Mouse (Mus musculus): ENCODE data around the gene Ripply3.

Gene Ripply3

DNA sequence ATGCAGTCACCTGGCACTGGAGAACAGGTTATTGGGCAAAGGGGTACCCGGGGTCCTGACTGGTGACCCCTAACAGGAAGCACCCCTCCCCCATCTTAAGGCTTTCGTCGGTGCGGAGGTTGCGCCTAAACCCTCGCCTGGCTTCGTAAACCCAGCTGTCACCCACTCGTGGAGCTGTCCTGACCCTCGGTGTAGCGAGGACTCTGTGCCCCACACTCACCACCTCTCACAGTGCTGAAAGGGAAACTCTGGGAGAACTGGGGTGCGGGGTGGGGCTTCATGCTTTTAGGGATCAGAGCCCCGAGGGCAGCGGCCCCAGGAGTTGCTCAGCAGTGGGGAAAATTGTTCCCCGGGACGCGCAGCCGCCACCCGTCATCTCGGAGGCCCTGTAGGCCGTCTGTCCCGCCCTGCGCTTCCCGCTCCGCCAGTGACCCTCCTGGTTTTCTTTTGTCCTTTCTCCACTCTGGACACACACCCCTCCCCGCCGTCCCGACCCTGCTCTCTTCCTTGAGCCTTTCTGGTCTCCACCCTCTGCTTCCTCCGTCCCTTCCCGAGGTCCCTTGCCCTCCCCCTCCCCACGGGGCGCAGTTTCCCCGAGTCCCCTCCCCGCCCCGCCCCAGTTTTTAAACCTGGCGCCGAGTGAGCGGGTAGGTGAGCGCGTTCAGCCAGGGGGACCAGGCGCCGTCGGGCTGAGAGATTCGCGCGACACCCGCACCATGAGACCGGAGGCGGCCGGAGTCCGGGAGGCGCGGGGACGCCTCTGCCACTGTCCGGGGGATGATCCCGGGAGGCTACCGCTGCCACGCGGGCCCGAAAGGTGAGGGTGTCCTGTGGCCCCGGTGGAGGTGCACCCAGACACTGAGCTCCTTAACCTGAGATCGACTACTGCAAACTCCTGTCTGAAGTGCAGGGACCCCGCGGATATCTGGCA lies at the start of gene Ripply3:
TSS of gene Ripply3 (plus strand) at position 640 of the 931 bp plus-strand sequence.
- DNase-seq (ENCODE audit: low spot score in 2 of 2): no peak

DNA sequence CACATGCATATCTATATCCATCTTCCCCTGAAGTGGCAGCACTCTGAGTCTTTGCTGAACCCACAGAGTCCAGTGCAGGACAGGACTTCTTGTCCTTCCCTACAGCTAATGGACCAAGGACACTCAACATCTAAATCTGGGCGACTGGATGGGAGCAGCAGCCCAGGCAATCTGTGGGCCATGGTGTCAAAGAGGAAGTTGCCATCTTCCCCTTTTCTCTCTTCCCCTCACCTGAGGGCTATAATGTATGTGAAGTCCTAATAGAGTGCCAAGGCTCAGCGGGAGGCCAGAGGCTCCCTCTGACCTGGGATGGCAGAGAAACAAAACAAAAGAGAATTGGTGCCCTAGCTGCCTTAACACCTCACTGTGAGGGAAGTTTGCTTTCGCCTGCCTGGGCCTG lies 44.2 kb upstream of the Ripply3 start:
- DNase-seq (ENCODE audit: low spot score in 2 of 2): no peak

DNA sequence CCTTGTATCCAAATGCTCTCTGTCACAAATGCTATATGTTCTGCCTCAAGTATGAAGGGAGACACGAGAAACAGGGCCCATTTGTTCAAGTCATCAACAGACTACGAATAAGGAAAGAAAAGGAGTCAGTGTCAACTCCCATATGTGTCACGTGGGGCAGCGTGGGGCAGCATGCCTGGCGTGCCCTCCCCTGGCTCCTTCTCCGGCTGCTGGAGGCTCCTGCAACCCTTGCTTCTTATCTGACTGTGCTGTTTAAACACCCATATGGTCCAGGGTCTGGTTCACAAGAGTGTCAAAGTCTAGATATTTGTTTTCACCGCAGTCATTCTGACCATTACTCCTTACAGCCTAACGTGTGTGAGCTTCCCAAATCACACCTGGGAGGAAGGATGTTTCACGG lies 40.4 kb upstream of the Ripply3 start:
- DNase-seq (ENCODE audit: low spot score in 2 of 2): no peak

- peak; percentile 73 to 75 for DNase-seq (ENCODE audit: low spot score in 2 of 2)
These were observed 38.8 kb upstream of the Ripply3 start for GRCm38 (mm10) chr16:94289138-94290072.

DNA sequence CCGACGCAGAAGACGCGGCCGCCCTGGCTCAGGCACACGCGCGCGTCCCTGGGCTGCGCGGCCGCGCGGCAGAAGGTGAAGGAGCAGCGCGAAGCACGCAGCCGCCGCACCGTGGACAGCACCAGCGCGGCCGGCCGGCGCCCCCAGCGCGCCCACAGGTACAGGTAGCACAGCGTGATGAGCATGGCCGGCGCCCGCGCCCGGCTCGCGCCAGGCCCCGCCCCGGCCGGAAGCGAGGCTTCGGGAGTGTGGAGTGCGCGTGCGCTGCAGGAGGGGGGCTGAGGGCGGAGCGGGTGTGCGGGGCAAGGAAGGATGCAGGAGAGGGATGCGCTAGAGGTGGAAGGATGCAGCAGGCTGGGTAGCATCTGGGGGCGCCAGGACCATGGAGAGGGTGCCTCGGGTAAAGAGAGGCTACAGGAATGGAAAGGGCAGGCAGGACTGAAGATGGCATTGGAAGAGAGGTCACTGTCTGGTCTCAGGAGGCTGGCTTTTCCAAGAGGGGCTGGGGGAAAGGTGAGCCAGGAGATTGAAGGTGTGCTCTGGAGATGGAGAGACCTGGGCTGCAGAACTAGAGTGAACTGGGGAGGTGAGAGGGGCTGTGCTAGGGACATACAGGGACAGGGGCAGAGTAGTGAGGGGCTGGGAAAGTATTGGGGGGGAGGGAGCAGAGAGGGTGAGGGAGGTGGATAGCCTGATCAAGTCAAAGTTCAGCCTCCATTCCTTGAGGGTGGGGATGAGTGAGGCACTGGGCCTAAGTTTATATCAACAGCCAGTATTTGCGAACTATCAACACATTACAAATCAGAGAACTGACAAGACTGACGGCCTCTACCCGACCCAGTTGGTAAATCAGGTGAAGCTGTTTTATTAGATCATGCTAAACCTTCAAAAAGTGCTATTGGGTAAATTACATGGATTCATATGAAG lies 37.9 kb upstream of the Ripply3 start:
- DNase-seq (ENCODE audit: low spot score in 2 of 2): peak in 1 of 2 experiments; percentile 62

GRCm38 (mm10) chr16:94291141-94291540 lies 37.1 kb upstream of the Ripply3 start:
- no peak for DNase-seq (ENCODE audit: low spot score in 2 of 2)

DNA sequence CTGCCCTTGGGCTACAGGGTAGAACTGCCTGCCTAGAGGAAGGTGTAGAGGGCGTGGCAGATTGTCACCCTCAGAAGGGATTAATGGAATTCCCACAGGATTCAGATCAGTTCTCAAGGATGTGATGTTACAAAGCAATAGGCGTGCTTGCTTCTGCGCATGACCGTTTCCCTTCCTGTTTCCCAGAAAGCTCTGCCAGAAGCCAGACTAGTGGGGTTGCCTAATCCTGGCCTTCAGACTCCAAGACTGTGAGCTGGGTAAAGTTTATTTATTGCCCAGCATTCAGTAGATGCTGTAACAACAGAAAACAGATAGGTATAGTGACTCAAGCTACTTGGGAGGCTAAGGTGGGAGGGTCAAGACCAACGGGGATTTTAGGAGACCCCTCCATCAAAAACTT lies 30.1 kb upstream of the Ripply3 start:
- DNase-seq (ENCODE audit: low spot score in 2 of 2): no peak

GRCm38 (mm10) chr16:94299210-94299609 lies 29.0 kb upstream of the Ripply3 start:
- no peak for DNase-seq (ENCODE audit: low spot score in 2 of 2)

- DNase-seq (ENCODE audit: low spot score in 2 of 2): no peak
These were observed 27.0 kb upstream of the Ripply3 start for GRCm38 (mm10) chr16:94301194-94301593.

DNA sequence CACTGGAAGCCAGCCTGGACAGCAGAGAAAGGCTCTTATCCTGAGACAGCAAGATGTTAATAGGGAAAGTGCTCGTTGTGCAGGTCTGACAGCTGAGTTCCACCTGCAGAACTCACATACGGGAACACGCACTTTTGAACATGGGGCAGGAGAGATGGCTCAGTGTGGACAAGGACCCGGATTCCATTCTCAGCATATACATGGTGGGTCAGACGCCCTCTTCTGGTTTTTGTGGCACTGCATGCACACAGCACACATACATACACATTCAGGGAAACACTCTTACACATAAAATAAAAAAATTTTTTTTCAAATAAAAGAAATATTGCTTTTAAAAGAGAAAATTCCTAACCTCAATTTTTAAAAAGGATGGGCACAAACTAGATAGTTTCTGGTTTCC lies 26.5 kb upstream of the Ripply3 start:
- no peak for DNase-seq (ENCODE audit: low spot score in 2 of 2)

GRCm38 (mm10) chr16:94302274-94303202 lies 25.7 kb upstream of the Ripply3 start:
- DNase-seq (ENCODE audit: low spot score in 2 of 2): peak; percentile 26 to 41

GRCm38 (mm10) chr16:94303203-94303535 lies 25.1 kb upstream of the Ripply3 start:
- DNase-seq (ENCODE audit: low spot score in 2 of 2): no peak

GRCm38 (mm10) chr16:94307526-94307925 lies 20.7 kb upstream of the Ripply3 start:
- no peak for DNase-seq (ENCODE audit: low spot score in 2 of 2)

GRCm38 (mm10) chr16:94307942-94308341 lies 20.3 kb upstream of the Ripply3 start:
- DNase-seq (ENCODE audit: low spot score in 2 of 2): no peak

GRCm38 (mm10) chr16:94309025-94309424 lies 19.2 kb upstream of the Ripply3 start:
- no peak for DNase-seq (ENCODE audit: low spot score in 2 of 2)

GRCm38 (mm10) chr16:94311416-94311815 lies 16.8 kb upstream of the Ripply3 start:
- DNase-seq (ENCODE audit: low spot score in 2 of 2): no peak

- no peak for DNase-seq (ENCODE audit: low spot score in 2 of 2)
These were observed 16.3 kb upstream of the Ripply3 start for GRCm38 (mm10) chr16:94311931-94312330.

- peak; percentile 70 to 83 for DNase-seq (ENCODE audit: low spot score in 2 of 2)
These were observed 15.5 kb upstream of the Ripply3 start for GRCm38 (mm10) chr16:94312663-94313228.

- DNase-seq (ENCODE audit: low spot score in 2 of 2): peak; percentile 93 to 98
These were observed 14.8 kb upstream of the Ripply3 start, which contains the start of gene Hlcs for GRCm38 (mm10) chr16:94313229-94314030. Hlcs (minus strand) TSS chr16:94313571.
